Mouse (Mus musculus): ENCODE results near the gene Fbxo6. TPM values are rescaled to one million over a fixed set of nuclear protein-coding genes. Genes with fewer than 3 reads are reported as not detected.

Gene Fbxo6
- polyA plus RNA-seq, 1 experiment = 34.0 TPM

DNA sequence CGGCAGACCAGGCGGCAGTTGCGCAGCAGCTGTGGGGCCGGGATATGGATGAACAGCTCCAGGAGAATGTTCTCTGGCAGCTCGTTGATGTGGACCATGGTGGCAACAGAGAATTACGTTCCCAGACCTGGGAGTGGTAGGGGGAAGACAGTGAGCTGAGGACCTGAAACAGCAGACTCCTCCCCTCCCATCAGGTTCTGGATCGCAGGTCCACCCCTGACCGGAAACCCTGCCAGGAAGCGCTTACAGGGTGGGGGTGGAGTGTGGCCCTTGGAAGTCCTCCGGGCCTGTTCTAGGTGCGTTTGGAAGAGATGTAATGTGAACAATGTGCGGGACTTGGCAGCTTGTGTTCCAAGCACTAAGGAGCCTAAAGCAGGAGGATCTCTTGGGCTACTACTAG lies 2.4 kb downstream of the Fbxo6 start:
- Histone ChIP-seq H3K4me1 (ENCODE audit: control insufficient read depth, insufficient read depth, low read length) (no peaks in the 10 kb centered on the region), H3K27me3 (ENCODE audit: control insufficient read depth, insufficient read depth, low read length) (no peaks in the 10 kb centered on the region), H3K4me3 (replicated peaks; ENCODE audit: insufficient read depth, low read depth, low read length) (no peak overlapping the region), H3K27ac (ENCODE audit: insufficient read depth, low read length) (no peak overlapping the region)
- WGBS = 63% methylated on average over 12 of the region's 12 CpGs
- TF ChIP-seq CTCF (IDR thresholded peaks at IDR 0.05; ENCODE audit: borderline replicate concordance, insufficient read depth, low read depth, low read length) (no peak), POLR2A (IDR thresholded peaks at IDR 0.05; ENCODE audit: borderline replicate concordance, insufficient read depth, low read length) (no peak)
- peak in 1 of 2 experiments; percentile 23 for DNase-seq

DNA sequence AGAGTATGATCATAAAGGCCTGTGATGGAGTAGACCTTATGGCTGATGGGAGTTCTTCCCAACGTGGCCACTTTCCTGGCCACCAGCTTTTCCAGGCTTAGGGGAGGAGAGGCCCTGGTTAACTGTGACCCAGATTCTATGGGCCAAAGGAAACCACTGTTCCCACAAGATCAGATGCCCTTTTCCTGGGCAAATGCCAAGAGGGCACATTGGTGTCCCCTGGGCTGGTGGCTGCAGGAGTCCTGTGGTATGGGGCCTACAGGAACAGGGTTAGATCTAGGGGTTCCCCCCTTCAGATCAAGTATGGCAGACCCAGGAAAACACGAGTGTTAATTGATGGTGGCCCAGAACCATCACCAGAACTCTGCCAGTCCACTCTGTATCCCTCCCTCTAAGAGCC lies 4.2 kb downstream of the Fbxo6 start:
- TF ChIP-seq CTCF (IDR thresholded peaks at IDR 0.05; ENCODE audit: borderline replicate concordance, insufficient read depth, low read depth, low read length) (no peak), POLR2A (IDR thresholded peaks at IDR 0.05; ENCODE audit: borderline replicate concordance, insufficient read depth, low read length) (no peak)
- Histone ChIP-seq H3K27me3 (ENCODE audit: control insufficient read depth, insufficient read depth, low read length) (no peaks in the 10 kb centered on the region), H3K4me1 (ENCODE audit: control insufficient read depth, insufficient read depth, low read length) (no peaks in the 10 kb centered on the region), H3K27ac (ENCODE audit: insufficient read depth, low read length) (no peak overlapping the region), H3K4me3 (replicated peaks; ENCODE audit: insufficient read depth, low read depth, low read length) (no peak overlapping the region)
- no peak for DNase-seq
- whole genome bisulfite sequencing = 74% methylated on average over 2 of the region's 2 CpGs

DNA sequence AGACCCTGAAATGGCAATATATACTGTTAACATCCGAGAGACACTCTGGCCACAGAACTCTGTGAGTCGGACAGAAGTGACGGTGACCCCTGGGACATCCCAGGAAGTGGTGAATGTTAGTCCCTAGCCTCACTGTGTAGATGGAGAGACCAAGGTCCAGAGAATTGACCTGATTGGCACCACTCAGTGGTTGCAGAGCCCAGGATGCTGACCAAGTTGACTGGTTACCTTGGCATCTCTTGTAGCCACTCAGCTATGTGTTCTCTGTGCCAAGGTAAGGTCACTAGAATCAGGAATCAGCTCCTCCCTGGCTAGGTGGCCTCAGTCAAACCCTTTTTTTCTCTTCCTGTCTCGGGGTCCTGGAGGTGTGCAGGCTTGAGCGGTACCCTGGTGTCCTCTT lies 8.2 kb downstream of the Fbxo6 start:
- no peak for DNase-seq
- no peak overlapping the region for H3K4me3 ChIP-seq (replicated peaks; ENCODE audit: insufficient read depth, low read depth, low read length)
- no peak overlapping the region for H3K27ac ChIP-seq (ENCODE audit: insufficient read depth, low read length)
- no peaks in the 10 kb centered on the region for H3K4me1 ChIP-seq (ENCODE audit: control insufficient read depth, insufficient read depth, low read length)
- no peak for TF ChIP-seq CTCF (IDR thresholded peaks at IDR 0.05; ENCODE audit: borderline replicate concordance, insufficient read depth, low read depth, low read length)
- TF ChIP-seq POLR2A (IDR thresholded peaks at IDR 0.05; ENCODE audit: borderline replicate concordance, insufficient read depth, low read length) = no peak
- no peaks in the 10 kb centered on the region for H3K27me3 ChIP-seq (ENCODE audit: control insufficient read depth, insufficient read depth, low read length)
- 72% methylated on average over 5 of the region's 5 CpGs for WGBS

DNA sequence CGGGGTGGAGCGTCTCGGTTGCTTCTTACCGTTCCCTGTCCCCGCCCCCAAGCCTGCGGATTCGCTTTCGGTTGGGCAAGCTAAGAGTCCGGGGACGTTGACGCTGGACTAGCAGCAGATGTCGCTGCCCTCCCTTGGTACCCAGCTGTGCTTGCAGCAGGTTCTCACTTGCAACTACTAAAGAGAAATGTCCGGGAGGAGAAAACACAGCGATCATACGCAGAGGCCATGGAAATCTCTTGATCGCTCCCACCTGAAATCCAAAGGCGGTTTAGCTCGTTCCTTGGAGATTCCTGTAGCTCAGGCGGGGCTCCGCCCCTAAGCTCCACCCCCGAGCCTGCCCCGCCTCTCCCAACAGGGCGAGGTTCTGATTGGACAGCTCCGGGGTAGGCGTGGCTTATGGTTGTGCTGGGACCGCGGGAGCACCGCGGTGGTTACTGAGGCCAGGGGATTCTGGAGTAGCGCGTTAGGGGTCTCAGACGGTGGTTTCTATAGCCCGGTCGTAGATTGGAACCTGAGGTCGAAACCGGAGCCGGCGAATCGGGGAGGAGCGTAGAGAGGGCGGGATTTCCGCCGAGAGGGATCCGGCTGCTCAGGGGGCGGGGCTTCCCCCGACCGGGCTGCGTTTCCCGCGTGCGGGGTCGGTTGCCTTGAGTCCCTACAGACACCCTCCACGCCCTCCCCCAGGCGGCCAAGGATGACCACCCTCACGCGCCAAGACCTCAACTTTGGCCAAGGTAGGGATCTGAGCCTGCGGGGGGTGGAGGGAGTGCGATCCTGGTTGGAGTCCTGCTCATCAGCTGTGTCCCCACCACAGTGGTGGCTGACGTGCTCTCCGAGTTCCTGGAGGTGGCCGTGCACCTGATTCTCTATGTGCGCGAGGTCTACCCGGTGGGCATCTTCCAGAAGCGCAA lies 11.6 kb downstream of the Fbxo6 start:
- H3K27ac ChIP-seq (ENCODE audit: insufficient read depth, low read length) = peak overlapping the region; percentile 72
- peak; percentile 90 to 97 for DNase-seq
- WGBS = under 1% methylated on average over 65 of the region's 65 CpGs
- H3K4me3 ChIP-seq (replicated peaks; ENCODE audit: insufficient read depth, low read depth, low read length) = peak overlapping the region; percentile 79
- no peaks in the 10 kb centered on the region for H3K27me3 ChIP-seq (ENCODE audit: control insufficient read depth, insufficient read depth, low read length)
- peak; percentile 63; the same call in 1 of the 2 replicates for TF ChIP-seq CTCF (IDR thresholded peaks at IDR 0.05; ENCODE audit: borderline replicate concordance, insufficient read depth, low read depth, low read length)
- TF ChIP-seq POLR2A (IDR thresholded peaks at IDR 0.05; ENCODE audit: borderline replicate concordance, insufficient read depth, low read length) = peak; percentile 60
- H3K4me1 ChIP-seq (ENCODE audit: control insufficient read depth, insufficient read depth, low read length) = no peaks in the 10 kb centered on the region

DNA sequence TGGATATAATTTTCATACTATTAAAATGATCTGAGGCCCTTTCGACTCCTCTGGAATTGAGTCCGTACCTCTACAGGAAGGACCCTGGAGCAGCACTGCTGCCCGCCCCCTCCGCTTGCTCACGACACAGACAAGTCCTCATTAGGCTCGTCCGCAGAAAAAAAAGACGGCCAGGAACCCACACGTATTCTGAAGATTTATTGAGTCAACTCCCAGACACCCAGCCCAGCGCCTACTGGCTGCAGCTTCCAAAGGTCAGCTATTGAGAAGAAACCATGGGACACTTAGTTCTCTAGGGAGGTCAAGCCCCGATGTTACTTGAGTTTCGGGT lies 12.2 kb downstream of the Fbxo6 start:
- Histone ChIP-seq H3K4me3 (replicated peaks; ENCODE audit: insufficient read depth, low read depth, low read length) (peak overlapping the region; percentile 79), H3K27ac (ENCODE audit: insufficient read depth, low read length) (no peak overlapping the region; the same call in 1 of the 2 replicates), H3K4me1 (ENCODE audit: control insufficient read depth, insufficient read depth, low read length) (no peaks in the 10 kb centered on the region), H3K27me3 (ENCODE audit: control insufficient read depth, insufficient read depth, low read length) (no peaks in the 10 kb centered on the region)
- TF ChIP-seq CTCF (IDR thresholded peaks at IDR 0.05; ENCODE audit: borderline replicate concordance, insufficient read depth, low read depth, low read length) = no peak
- no peak for TF ChIP-seq POLR2A (IDR thresholded peaks at IDR 0.05; ENCODE audit: borderline replicate concordance, insufficient read depth, low read length)
- DNase-seq = no peak
- WGBS = 1% methylated on average over 12 of the region's 12 CpGs

DNA sequence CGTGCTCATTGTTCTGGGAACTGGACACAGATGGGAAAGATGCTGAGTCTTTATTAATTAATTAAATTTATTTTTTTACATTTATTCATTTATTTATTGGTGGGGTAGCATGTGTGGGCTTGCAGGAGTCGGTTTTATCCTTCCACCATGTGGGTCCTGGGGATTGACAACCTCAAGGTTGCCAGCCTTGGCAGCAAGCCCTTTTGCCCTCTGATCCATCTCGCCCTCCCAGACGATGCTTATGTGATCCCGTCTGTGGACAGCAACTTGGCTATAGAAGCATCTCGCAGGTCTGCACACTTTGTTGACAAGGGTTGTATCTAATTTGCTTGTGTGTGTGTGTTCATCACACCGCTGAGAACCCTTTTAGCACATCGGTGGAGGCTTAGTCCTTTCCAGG lies 14.4 kb downstream of the Fbxo6 start:
- TF ChIP-seq POLR2A (IDR thresholded peaks at IDR 0.05; ENCODE audit: borderline replicate concordance, insufficient read depth, low read length) (no peak), CTCF (IDR thresholded peaks at IDR 0.05; ENCODE audit: borderline replicate concordance, insufficient read depth, low read depth, low read length) (no peak)
- no peak overlapping the region for H3K4me3 ChIP-seq (replicated peaks; ENCODE audit: insufficient read depth, low read depth, low read length)
- DNase-seq = no peak
- H3K27ac ChIP-seq (ENCODE audit: insufficient read depth, low read length) = no peak overlapping the region
- whole genome bisulfite sequencing = 36% methylated on average over 8 of the region's 8 CpGs
- H3K27me3 ChIP-seq (ENCODE audit: control insufficient read depth, insufficient read depth, low read length) = no peaks in the 10 kb centered on the region
- no peaks in the 10 kb centered on the region for H3K4me1 ChIP-seq (ENCODE audit: control insufficient read depth, insufficient read depth, low read length)

DNA sequence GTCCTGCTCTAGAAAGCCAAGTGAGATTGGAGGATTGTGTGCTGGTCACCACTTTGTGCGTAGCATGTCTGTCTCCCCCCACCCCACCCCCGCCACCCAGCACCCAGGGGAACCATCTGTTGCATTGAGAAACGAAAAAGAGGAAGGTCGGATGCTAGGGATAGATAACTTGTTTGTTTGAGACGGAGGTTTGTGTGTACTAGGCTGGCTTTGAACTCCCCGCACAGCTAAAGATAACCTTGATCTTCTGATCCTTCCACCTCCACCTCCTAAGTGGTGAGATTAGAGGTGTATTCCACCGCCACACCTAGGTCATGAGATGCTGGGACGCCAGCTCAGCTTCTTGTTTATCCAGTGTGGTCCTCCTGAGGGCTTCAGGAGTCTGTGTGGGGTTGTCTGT lies 17.0 kb downstream of the Fbxo6 start:
- no peaks in the 10 kb centered on the region for H3K27me3 ChIP-seq (ENCODE audit: control insufficient read depth, insufficient read depth, low read length)
- H3K4me1 ChIP-seq (ENCODE audit: control insufficient read depth, insufficient read depth, low read length) = no peaks in the 10 kb centered on the region; the same call in 1 of the 2 replicates
- no peak for DNase-seq
- no peak overlapping the region for H3K4me3 ChIP-seq (replicated peaks; ENCODE audit: insufficient read depth, low read depth, low read length)
- 73% methylated on average over 8 of the region's 8 CpGs for WGBS
- TF ChIP-seq POLR2A (IDR thresholded peaks at IDR 0.05; ENCODE audit: borderline replicate concordance, insufficient read depth, low read length) (no peak), CTCF (IDR thresholded peaks at IDR 0.05; ENCODE audit: borderline replicate concordance, insufficient read depth, low read depth, low read length) (no peak)
- H3K27ac ChIP-seq (ENCODE audit: insufficient read depth, low read length) = no peak overlapping the region

DNA sequence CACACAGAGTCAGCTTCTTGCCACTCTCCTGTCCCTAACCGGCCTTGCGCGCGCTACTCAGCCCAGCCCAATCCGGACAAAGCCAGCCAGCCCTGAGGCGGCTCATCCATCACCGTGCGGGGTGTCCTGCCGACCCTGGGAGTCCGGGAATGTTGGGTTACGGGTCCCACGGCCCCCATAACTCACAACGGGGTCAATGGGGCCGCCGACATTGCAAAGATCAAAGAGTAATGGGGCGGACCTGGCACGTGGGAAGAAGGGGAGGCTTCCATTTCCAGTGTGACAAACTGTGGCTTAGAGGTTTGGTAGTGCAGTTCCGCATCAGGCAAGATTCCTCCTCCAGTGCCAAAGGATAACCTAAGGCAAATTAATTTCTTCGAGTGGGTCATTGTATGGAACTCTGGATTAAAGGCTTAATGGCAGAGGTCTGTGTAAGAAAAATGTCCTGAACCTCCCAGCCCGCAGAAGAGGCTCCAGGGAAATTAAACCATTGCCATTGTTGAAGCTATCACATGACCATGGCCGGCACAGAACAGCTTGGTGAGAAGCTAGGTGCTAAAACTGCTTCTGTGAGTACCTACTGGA lies 20.4 kb downstream of the Fbxo6 start:
- no peak for DNase-seq
- Histone ChIP-seq H3K27ac (ENCODE audit: insufficient read depth, low read length) (no peak overlapping the region), H3K4me1 (ENCODE audit: control insufficient read depth, insufficient read depth, low read length) (no peaks in the 10 kb centered on the region; the same call in 1 of the 2 replicates), H3K27me3 (ENCODE audit: control insufficient read depth, insufficient read depth, low read length) (no peaks in the 10 kb centered on the region), H3K4me3 (replicated peaks; ENCODE audit: insufficient read depth, low read depth, low read length) (no peak overlapping the region)
- TF ChIP-seq CTCF (IDR thresholded peaks at IDR 0.05; ENCODE audit: borderline replicate concordance, insufficient read depth, low read depth, low read length) (no peak), POLR2A (IDR thresholded peaks at IDR 0.05; ENCODE audit: borderline replicate concordance, insufficient read depth, low read length) (no peak)
- WGBS = 7% methylated on average over 21 of the region's 21 CpGs
